Mouse (Mus musculus) kidney, postnatal 4 days (tissue): ENCODE data around the gene Gm17581.
A peak's percentile ranks its signal among the peaks of the same experiment; 100 is the strongest.
"Not testable (repeated sequence)": the region's sequence is repeated elsewhere in the genome, so short reads cannot be mapped to it uniquely, and the experiment has no call there.

Experiments
- DNase-seq, 2 experiments: peaks; one replicate each; pipeline ENCODE4 v3.0.0; 2021; ENCODE audit warnings: mixed read lengths in 2 of 2

Gene Gm17581

DNA sequence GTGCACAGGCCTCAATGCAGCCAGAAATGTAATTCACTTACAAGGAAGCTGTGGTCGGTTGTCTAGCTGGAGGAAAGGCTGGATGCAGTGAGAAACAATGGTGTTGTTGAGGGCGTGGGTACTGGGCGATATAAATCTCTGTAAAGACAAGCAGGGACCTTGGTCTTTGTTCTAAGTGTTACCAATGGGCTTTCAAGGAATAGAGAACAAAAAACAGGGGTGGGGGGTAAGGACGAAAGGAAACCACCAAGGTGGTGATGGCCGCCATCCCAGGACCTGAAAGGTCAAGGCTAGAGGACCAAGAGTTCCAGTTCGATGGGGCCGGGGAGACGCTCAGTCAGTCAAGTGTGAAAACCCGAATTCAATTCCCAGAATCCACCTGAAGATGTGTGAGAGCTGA, 2.1 kb upstream of the Gm17581 start:
- DNase-seq, result peak in 1 of 2 experiments; percentile 8

DNA sequence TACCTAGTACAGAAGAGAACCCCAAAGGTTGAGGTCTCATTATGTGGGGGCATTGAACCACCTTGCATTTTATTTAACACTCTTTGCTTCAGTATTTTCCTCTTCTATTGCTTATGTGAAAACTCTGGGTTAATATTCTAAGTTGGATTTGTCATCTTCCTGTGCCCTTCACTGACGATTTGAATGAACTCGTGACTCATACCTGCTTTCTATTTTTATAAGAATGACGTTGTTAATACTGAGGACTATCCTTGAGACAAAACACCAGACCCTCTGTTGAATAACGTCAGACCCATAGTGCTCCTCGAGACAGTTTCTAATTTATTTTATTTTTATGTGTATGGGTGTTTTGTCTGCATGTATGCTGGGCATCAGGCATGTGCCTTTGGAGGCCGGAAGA, 1.3 kb upstream of the Gm17581 start:
- no peak for DNase-seq

- peak in 1 of 2 experiments; percentile 18 for DNase-seq
Measured at GRCm38 (mm10) chr2:155735080-155735479, 586 bp downstream of the Gm17581 start.

- peak; percentile 93 to 94 for DNase-seq
Measured at GRCm38 (mm10) chr2:155729158-155729645, 6.5 kb downstream of the Gm17581 start, which contains the start of gene Edem2. Gene Edem2, minus strand, starts transcription at chr2:155729475.

DNA sequence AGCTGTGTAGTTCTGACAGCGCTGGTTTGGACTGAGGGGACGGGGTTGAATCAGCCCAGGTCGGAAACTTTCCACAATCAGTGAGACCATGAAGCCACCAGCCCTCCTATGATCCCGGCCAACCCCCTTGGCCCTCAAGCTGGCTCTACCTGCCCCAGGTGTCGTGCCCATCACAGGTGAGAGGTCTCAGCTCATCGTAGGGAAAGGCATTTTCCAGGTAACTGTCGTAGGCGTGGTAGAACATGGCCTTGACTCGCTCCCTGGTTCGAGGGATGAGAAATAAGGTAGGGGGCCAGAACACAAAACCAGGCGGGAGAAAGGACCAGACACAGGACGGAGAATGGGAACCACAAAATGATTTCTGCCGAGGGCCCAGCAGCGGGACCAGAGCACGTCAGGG, 6.9 kb downstream of the Gm17581 start:
- DNase-seq, result peak in 1 of 2 experiments; percentile 8

GRCm38 (mm10) chr2:155727764-155728395, 7.8 kb downstream of the Gm17581 start:
- DNase-seq, result no peak

- DNase-seq, result no peak
Measured at GRCm38 (mm10) chr2:155726302-155726701, 9.4 kb downstream of the Gm17581 start.

GRCm38 (mm10) chr2:155724526-155724925, 11.1 kb downstream of the Gm17581 start:
- no peak for DNase-seq

- no peak for DNase-seq
Measured at GRCm38 (mm10) chr2:155724036-155724435, 11.6 kb downstream of the Gm17581 start.

GRCm38 (mm10) chr2:155720585-155720984, 15.1 kb downstream of the Gm17581 start:
- no peak for DNase-seq

GRCm38 (mm10) chr2:155717082-155717990, 18.3 kb downstream of the Gm17581 start:
- DNase-seq, result no peak

DNA sequence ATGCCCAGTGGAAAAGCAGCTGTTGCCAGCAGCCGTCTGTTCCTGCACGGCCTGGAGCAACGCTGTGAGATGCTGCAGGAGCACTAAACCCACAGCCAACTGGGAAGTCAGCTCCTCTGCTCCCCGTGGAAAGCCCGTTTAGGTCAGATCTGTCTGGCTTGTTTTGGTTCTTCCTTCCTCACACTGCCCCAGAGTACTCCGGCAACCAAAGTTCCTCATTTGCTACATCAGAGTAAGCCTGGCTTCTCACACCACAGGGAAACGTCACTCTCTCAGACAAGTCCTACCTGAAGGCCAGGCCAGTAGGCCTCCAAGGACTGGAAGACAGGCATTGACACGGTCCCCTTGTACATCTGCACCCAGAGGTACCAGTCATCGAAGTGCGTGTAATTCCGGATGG, 25.1 kb downstream of the Gm17581 start:
- DNase-seq, result no peak

DNA sequence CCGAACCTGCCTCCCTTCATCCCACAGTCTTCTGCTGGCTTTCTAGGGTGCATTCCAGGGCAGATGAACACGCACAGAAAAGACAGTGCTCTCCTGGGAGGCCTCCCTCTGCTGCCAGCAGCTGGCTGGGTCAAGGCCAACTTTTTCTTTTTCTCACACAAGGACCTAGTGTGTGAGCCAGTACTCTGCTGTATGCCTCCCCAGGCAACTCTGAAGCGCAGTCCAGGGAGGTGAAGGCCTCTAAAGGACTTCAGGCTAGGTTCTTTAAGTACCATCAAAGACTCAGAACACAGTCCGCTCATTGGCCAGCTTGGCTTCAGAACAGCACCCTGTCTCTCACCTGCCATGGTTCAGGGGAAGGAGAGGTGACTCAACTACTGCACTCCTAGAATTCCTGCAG, 28.4 kb downstream of the Gm17581 start:
- DNase-seq, result no peak

- no peak for DNase-seq
Measured at GRCm38 (mm10) chr2:155703630-155704029, 32.0 kb downstream of the Gm17581 start.

GRCm38 (mm10) chr2:155701399-155701919, 34.2 kb downstream of the Gm17581 start:
- no peak for DNase-seq

DNA sequence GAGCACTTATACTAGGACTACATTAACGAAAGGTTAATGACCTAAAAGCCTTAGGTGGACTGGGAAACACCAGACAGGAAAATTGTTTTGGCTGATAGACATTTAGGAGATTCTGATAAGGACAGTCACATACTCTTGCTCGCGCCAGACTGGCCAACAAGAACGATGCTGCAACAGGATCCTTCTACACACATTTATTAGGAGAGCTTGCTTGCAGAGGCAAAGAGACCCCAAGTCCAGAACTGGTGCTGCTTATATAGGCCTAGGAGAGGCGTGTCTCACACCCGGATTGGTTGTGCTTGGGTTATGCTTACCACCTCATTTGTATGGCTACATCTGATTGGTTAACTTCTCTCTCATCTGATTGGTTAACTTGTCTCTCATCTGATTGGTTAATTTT, 37.2 kb downstream of the Gm17581 start:
- DNase-seq, result not testable (repeated sequence)

GRCm38 (mm10) chr2:155696851-155697250, 38.8 kb downstream of the Gm17581 start:
- DNase-seq, result no peak

DNA sequence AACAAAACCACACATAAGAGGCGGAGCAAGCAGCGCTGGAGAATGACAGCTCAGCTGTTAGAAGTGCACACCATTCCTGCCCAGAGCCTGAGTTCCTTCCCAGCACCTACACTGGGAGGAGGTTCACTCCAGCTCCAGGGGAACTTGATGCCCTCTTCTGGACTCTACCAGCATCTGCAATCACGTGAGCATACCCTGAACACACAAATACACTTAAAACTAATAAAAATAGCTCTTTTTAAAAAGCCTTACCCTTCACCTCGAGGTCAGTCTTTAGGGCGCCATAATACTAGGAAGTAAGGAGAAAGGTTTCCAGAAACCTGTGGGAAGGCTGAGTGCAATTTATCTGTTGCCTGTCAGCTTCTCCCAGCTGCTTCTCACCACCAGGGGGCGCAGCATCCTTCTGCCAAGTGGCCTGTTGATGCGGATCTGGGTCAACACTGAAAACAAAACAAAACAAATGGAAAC, 39.5 kb downstream of the Gm17581 start:
- DNase-seq, result peak; percentile 95 to 97

DNA sequence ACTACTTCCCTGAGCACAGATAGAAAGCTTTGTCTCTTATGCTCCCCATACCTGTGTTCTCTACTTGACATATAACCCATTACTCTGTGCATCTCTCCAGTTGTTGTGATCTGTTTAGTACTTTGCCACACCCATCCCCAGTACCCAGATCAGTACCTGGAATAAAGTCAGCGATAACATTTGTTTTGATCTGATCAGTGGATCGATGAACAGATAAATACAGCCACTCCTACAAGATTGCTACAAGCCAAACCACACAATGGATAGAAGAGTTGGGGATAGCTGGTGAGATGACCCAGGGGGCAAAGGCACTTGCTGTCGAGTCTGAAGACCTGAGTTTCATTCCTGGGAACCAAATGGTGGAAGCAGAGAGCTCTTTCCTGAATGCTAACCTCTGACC, 40.4 kb downstream of the Gm17581 start:
- no peak for DNase-seq

- no peak for DNase-seq
Measured at GRCm38 (mm10) chr2:155694564-155694963, 41.1 kb downstream of the Gm17581 start.

GRCm38 (mm10) chr2:155693136-155693535, 42.5 kb downstream of the Gm17581 start:
- DNase-seq, result no peak

DNA sequence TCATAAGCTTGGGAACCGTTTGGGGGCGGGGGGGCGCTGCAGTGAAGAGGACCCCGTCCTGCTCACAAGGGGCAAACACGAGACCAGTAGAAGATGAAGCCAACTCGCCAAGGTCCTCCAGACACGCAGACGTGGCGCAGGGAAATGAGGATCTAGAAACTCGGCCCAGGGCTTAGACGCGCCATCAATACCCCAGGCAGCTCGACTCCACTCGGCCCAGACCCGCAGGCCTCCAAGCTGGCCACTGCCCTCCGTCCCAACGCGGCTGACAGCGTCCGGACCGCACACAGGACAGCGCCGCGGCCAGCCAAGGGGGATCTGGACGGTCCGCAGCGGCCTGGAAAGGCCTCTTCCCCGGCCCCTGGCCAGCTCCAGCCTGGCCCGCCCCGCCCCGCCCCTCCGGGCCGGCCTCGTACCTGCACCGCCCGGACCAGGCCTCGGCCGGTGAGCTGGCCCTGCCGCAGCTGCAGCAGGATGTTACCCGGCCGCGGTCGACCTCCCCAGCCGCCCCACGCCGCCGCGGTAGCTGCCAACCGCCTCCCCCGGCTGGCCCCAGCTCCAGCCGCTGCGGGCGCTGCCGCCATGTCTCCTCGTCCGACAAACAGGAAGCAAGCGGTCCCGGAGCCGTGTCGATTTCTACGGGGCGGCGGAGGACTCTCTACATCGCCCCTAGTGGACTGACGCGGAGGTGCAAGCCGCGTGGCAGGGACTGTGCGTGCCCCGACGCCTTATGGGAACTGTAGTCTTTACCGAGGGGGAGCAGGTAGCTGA, 43.8 kb downstream of the Gm17581 start, which contains the start of gene Trpc4ap:
TSS of gene Trpc4ap (minus strand) at position 662 of the 771 bp plus-strand sequence.
- peak; percentile 98 to 99 for DNase-seq

DNA sequence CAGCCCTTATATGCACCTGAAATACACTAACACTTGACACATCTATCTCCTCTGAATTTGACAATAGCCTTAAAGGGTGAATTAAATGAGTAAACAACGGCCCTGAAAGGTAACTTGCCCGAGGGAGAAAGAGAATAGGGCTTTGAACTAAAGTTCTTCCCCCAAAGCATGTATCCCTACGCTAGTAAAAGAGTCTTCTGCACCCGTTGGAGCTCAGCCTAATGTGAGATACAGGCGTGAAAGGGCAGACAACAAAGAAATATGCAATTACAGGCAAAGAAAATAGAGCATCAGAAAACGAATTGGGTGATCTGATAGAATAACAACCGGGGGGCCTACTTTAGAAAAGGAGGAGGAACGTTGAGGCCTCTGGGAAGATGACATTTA, 44.3 kb downstream of the Gm17581 start:
- no peak for DNase-seq
